Mouse (Mus musculus): Measurements from ENCODE around the gene Lcn12. TPM values are rescaled to one million over a fixed set of nuclear protein-coding genes. Genes with fewer than 3 reads are reported as not detected.
A peak's percentile ranks its signal among the peaks of the same experiment; 100 is the strongest.

Lcn12 gene
- polyA plus RNA-seq, 1 experiment: not detected

- TF ChIP-seq CTCF (IDR thresholded peaks at IDR 0.05; ENCODE audit: control insufficient read depth, insufficient read depth, insufficient replicate concordance, low read depth, low read length): no peak
- no peak for TF ChIP-seq POLR2A (IDR thresholded peaks at IDR 0.05; ENCODE audit: control insufficient read depth, low read depth, low read length)
These were observed 15.6 kb downstream of the Lcn12 start for GRCm38 (mm10) chr2:25477967-25478675.

GRCm38 (mm10) chr2:25477541-25477940 is 16.2 kb downstream of the Lcn12 start:
- Histone ChIP-seq H3K36me3 (ENCODE audit: control insufficient read depth, insufficient read depth, low read length) (no peaks in the 10 kb centered on the region), H3K4me3 (ENCODE audit: control insufficient read depth, low read depth, low read length) (no peak overlapping the region), H3K4me1 (ENCODE audit: control insufficient read depth, insufficient read depth, low read length) (peaks cover 3% of the 10 kb centered on the region), H3K27me3 (ENCODE audit: control insufficient read depth, insufficient read depth, low read length) (no peaks in the 10 kb centered on the region), H3K27ac (ENCODE audit: control insufficient read depth, insufficient read depth, low read depth, low read length) (peak overlapping the region; percentile 75)
- TF ChIP-seq POLR2A (IDR thresholded peaks at IDR 0.05; ENCODE audit: control insufficient read depth, low read depth, low read length): no peak
- TF ChIP-seq CTCF (IDR thresholded peaks at IDR 0.05; ENCODE audit: control insufficient read depth, insufficient read depth, insufficient replicate concordance, low read depth, low read length): no peak

More at GRCm38 (mm10) chr2:25477967-25478675, 15.6 kb downstream of the Lcn12 start:
- Histone ChIP-seq H3K4me3 (ENCODE audit: control insufficient read depth, low read depth, low read length) (no peak overlapping the region), H3K27ac (ENCODE audit: control insufficient read depth, insufficient read depth, low read depth, low read length) (peak overlapping the region; percentile 75), H3K36me3 (ENCODE audit: control insufficient read depth, insufficient read depth, low read length) (no peaks in the 10 kb centered on the region), H3K27me3 (ENCODE audit: control insufficient read depth, insufficient read depth, low read length) (no peaks in the 10 kb centered on the region), H3K4me1 (ENCODE audit: control insufficient read depth, insufficient read depth, low read length) (peaks cover 3% of the 10 kb centered on the region)

- Histone ChIP-seq H3K27ac (ENCODE audit: control insufficient read depth, insufficient read depth, low read depth, low read length) (peak overlapping the region; percentile 16; the same call in 1 of the 2 replicates), H3K36me3 (ENCODE audit: control insufficient read depth, insufficient read depth, low read length) (no peaks in the 10 kb centered on the region), H3K4me1 (ENCODE audit: control insufficient read depth, insufficient read depth, low read length) (peaks cover 9% of the 10 kb centered on the region), H3K4me3 (ENCODE audit: control insufficient read depth, low read depth, low read length) (no peak overlapping the region), H3K27me3 (ENCODE audit: control insufficient read depth, insufficient read depth, low read length) (no peaks in the 10 kb centered on the region)
- TF ChIP-seq CTCF (IDR thresholded peaks at IDR 0.05; ENCODE audit: control insufficient read depth, insufficient read depth, insufficient replicate concordance, low read depth, low read length): no peak
- TF ChIP-seq POLR2A (IDR thresholded peaks at IDR 0.05; ENCODE audit: control insufficient read depth, low read depth, low read length): no peak
These were observed 21.2 kb downstream of the Lcn12 start for GRCm38 (mm10) chr2:25472550-25472949.

- H3K4me1 ChIP-seq (ENCODE audit: control insufficient read depth, insufficient read depth, low read length): peaks cover 9% of the 10 kb centered on the region
- peak within 1 kb of the TSS; percentile 79 for H3K27ac ChIP-seq (ENCODE audit: control insufficient read depth, insufficient read depth, low read depth, low read length)
- TF ChIP-seq POLR2A (IDR thresholded peaks at IDR 0.05; ENCODE audit: control insufficient read depth, low read depth, low read length): no peak
- no peak for TF ChIP-seq CTCF (IDR thresholded peaks at IDR 0.05; ENCODE audit: control insufficient read depth, insufficient read depth, insufficient replicate concordance, low read depth, low read length)
- no peaks in the 10 kb centered on the region for H3K27me3 ChIP-seq (ENCODE audit: control insufficient read depth, insufficient read depth, low read length)
- no peak within 1 kb of the TSS for H3K4me3 ChIP-seq (ENCODE audit: control insufficient read depth, low read depth, low read length)
- H3K36me3 ChIP-seq (ENCODE audit: control insufficient read depth, insufficient read depth, low read length): no peaks in the 10 kb centered on the region
These were observed 23.7 kb downstream of the Lcn12 start, which contains the start of gene Ptgds for GRCm38 (mm10) chr2:25469969-25470368. Gene Ptgds, minus strand, starts transcription at chr2:25470046.

- H3K4me1 ChIP-seq (ENCODE audit: control insufficient read depth, insufficient read depth, low read length): peaks cover 9% of the 10 kb centered on the region
- H3K27ac ChIP-seq (ENCODE audit: control insufficient read depth, insufficient read depth, low read depth, low read length): peak overlapping the region; percentile 79
- H3K4me3 ChIP-seq (ENCODE audit: control insufficient read depth, low read depth, low read length): no peak overlapping the region
- no peaks in the 10 kb centered on the region for H3K27me3 ChIP-seq (ENCODE audit: control insufficient read depth, insufficient read depth, low read length)
- TF ChIP-seq CTCF (IDR thresholded peaks at IDR 0.05; ENCODE audit: control insufficient read depth, insufficient read depth, insufficient replicate concordance, low read depth, low read length): no peak
- no peak for TF ChIP-seq POLR2A (IDR thresholded peaks at IDR 0.05; ENCODE audit: control insufficient read depth, low read depth, low read length)
- no peaks in the 10 kb centered on the region for H3K36me3 ChIP-seq (ENCODE audit: control insufficient read depth, insufficient read depth, low read length)
These were observed 24.5 kb downstream of the Lcn12 start for GRCm38 (mm10) chr2:25468962-25469915.

GRCm38 (mm10) chr2:25467606-25468303 is 26.0 kb downstream of the Lcn12 start:
- TF ChIP-seq CTCF (IDR thresholded peaks at IDR 0.05; ENCODE audit: control insufficient read depth, insufficient read depth, insufficient replicate concordance, low read depth, low read length): no peak
- no peak for TF ChIP-seq POLR2A (IDR thresholded peaks at IDR 0.05; ENCODE audit: control insufficient read depth, low read depth, low read length)
- H3K27me3 ChIP-seq (ENCODE audit: control insufficient read depth, insufficient read depth, low read length): no peaks in the 10 kb centered on the region
- no peaks in the 10 kb centered on the region for H3K36me3 ChIP-seq (ENCODE audit: control insufficient read depth, insufficient read depth, low read length)
- no peak overlapping the region for H3K4me3 ChIP-seq (ENCODE audit: control insufficient read depth, low read depth, low read length)
- H3K27ac ChIP-seq (ENCODE audit: control insufficient read depth, insufficient read depth, low read depth, low read length): peak overlapping the region; percentile 37; the same call in 1 of the 2 replicates
- H3K4me1 ChIP-seq (ENCODE audit: control insufficient read depth, insufficient read depth, low read length): peaks cover 9% of the 10 kb centered on the region; the same call in 1 of the 2 replicates

All from testis, adult 2 months (tissue).